Mouse (Mus musculus): ENCODE results near the gene Olfr172.

Gene Olfr172

DNA sequence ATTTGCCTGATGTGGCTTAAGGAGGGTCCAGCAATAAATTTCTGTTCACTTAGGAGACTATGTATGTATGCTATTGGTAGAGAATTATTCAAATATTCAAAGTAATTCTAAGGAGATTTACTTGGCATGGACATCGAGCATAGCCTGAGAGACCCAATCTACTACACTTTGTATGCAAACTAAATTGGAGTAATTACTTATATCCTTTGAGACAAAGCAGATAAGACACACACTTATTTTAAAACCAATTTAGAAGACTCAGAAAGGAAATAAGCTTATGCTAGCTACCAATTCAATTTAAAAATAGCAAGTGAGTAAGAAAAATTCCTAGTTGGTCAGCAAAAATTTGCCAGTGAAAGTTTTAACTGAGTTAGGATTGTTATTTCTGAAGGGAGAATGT lies at the start of gene Olfr172:
TSS of gene Olfr172 (minus strand) at position 101 of the 400 bp plus-strand sequence.
- ATAC-seq (ENCODE audit: low TSS enrichment): no peak

DNA sequence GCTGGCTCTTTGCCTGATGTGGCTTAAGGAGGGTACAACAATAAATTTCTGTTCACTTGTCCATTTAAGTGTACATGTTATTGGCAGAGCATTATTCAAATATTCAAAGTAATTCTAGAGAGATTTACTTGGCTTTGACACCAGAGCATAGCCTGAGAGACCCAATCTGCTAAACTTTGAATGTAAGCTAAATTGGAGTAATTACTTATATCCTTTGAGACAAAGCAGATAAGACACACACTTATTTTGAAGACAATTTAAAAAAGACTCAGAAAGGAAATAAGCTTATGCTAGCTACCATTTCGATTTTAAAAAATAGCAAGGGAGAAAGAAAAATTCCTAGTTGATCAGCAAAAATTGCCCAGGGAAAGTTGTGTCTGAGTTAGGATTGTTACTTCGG lies 37.2 kb upstream of the Olfr172 start, which contains the start of gene Olfr173:
TSS of gene Olfr173 (minus strand) at position 101 of the 400 bp plus-strand sequence.
- no peak for ATAC-seq (ENCODE audit: low TSS enrichment)

DNA sequence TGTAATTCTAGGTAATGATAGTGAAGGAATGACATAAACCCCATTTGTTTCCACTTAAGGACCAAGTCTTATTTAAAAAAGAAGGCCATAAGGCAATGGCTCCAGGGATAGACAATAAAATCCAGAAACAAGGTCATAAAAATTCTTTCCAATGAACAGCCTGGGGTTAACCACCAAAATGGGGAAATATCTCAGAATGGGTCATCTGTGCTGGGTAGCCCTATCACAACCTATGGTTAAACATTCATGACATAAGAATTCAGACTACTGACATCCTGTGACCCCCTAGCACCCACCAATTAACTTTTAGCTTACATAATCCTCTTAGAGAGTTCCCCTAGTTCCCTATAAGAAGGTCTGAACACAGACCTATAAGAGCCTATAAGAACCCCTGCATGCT lies 6.8 kb downstream of the Olfr172 start:
- ATAC-seq (ENCODE audit: low TSS enrichment): no peak

DNA sequence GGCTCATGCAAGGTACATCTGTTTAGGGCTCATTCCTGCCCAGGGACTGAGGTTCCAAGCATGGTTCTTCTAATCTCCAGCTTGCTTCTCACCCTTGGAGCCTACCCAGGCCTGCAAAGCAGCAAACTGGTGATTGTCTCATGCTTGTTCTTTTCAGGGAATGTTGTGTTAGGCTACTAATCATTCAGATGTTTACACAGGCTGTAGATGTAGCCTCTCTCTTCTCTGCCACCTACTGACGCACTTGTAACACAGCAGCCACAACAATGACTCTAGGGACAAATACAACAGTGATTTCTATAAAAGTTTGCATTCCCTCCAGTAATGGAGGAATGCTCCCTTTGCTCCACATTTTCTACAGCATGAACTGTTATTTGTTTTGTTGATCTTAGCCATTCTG lies 11.7 kb downstream of the Olfr172 start:
- peak; percentile 94 for ATAC-seq (ENCODE audit: low TSS enrichment)

DNA sequence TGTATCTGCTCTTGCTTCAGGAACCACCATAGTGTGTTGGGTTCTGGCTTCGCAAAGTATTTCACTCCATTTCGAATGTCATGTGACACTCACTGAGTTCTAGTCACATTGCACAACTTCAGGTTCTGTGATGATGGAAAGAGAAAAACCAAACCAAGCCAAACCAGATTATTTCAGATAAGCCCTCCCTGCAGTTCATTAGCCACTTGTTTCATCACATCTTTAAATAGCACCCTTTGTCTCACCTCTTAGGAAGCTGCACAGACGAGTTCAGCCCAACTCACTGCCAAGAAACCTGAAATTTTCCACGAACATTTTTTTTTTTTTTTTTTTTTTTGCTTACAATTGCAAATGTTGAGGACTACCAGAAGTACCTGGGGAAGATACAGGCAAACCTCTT lies 16.3 kb downstream of the Olfr172 start:
- no peak for ATAC-seq (ENCODE audit: low TSS enrichment)

DNA sequence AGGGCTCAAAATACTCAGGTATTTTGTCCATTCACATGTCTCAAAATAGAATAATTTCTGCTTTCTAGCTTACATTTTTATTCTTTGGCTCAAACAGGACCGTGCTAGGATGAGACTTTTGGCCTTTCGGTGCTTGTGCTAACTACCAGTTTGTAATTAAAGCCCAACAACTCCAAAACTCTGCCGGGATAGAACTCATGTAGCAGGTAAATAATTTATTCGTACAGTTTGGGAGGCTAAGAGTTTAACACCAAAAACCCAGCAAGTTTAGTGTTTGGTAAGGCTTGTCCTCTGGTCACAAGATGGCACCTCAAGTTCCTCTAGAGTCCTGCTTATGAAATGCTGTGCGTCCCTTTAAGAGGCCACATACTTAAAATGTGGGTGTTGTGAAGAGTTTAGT lies 22.2 kb downstream of the Olfr172 start:
- ATAC-seq (ENCODE audit: low TSS enrichment): no peak

DNA sequence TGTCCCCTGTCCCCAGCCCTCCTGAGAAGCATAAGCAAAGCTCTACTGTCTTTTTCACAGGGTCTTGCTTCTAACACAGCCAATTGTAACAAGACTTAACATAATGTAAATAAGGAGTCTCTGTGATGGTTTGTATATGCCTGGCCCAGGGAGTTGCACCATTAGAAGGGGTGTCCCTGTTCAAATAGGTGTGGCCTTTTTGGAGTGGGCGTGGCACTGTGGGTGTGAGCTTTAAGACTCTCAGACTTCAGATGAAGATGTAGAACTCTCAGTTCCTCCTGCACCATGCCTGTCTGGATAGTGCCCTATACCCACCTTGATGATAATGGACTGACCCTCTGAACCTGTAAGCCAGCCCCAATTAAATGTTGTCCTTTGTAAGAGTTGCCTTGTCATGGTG lies 24.2 kb downstream of the Olfr172 start:
- no peak for ATAC-seq (ENCODE audit: low TSS enrichment)

DNA sequence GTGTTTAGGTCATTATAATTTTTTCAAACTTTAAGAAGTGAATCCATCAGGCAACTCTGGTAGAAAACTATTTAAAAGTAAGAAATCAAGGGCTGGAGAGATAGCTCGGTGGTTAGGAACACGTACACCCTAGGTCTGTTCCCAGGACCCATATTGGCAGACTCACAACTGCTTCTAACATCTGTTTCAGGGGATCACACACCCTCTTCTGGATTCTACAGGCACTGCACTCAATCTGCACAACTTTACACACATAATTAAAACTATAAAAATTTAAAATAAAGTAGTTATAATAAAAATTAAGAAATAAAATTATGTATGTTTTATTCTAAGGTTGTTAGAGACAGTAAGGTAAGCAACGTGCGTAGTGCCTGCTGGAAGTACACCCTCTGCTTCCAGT lies 24.8 kb downstream of the Olfr172 start:
- no peak for ATAC-seq (ENCODE audit: low TSS enrichment)

DNA sequence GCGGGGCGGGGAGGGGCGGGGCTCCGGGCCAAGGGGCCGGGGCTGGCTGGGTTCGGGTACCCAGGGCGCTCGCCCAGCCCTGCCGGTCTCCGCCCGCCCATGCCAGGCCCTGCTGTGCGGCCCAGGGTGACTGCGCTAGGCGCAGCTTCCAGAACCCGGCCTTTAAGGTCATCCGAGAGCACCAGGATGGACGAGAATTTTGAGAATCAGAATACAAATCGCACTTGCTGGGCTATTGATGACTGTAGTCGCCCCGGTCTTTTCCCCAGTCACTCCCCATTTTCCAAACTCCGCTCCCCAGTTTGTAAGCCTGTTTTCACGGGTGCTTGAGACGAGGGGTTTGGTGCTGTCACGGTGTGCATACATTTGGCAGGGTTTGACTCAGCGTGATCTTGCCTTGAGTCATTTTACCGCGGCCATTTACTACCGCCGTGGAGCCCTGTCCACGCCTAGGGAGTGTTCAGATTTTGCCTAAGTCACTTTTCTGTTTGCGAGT lies 34.8 kb downstream of the Olfr172 start:
- ATAC-seq (ENCODE audit: low TSS enrichment): peak; percentile 66

DNA sequence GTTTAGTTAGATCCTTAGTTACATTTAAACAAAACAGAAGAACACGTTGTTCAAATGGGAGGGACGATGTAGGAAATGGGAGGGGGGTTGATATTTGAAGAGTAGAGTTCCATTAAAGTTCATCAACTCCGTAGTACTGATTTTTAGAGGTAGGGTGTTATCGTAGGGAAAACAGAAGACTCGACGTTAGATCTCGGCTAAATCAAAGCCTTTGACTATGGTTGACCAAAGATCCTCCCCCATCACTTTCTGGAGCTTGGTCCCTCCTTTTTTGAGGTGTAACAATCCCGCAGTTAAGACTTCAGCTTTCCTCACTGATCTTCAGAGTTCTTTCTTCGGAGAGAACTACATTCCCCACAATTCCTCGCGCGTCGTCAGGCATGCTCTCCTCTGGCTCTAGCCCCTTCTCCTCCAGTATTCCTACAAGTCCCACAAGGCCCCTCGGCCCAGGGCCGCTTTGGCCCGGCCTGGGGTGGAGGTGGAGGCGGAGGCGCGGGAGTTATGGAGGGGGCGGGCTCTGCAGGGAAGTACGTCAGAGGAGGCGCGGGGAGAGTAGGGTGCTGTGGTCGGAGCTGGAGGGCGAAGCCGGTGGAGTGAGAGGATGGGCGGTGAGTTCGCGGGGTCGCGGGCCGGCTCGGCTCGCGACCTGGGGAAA lies 35.4 kb downstream of the Olfr172 start, which contains the start of gene Cldnd1:
TSS of gene Cldnd1 (plus strand) at position 434 of the 655 bp plus-strand sequence.
- ATAC-seq (ENCODE audit: low TSS enrichment): peak; percentile 98

DNA sequence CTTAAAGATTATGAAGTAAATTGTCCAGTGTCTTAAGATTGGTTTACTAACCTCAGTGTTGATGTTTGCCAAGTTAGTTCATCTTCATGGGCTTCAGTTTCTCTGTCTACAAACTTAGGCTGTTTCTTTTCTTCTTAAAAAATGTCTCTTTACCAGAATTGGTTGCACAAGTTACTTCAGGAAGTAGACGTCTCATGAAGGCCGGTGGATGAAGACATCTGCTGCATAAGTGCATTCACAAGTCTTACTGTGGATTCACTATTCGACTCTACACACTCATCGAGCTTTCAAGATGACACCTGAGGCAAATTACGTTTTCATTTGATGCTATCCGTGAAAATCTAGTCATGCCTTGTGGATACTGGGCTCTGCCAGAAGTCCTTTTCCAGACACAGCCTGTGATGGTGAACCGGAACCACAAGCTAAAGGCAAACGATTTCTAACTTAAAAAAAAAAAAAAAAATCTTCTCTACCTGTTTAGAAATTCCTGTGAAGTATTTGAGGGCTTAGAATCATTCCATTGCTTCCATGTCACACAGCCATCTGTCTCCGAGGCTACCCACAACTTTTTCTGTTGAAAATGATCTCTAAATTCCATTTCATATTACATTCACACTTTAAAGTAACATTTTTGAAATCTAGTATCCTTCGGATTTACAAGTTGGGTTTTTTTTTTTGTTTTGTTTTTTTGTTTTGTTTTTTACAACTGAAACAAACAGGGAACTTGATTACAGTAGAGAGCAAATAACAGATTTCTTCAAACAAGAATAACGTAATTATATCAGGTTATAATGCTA lies 36.1 kb downstream of the Olfr172 start:
- no peak for ATAC-seq (ENCODE audit: low TSS enrichment)

DNA sequence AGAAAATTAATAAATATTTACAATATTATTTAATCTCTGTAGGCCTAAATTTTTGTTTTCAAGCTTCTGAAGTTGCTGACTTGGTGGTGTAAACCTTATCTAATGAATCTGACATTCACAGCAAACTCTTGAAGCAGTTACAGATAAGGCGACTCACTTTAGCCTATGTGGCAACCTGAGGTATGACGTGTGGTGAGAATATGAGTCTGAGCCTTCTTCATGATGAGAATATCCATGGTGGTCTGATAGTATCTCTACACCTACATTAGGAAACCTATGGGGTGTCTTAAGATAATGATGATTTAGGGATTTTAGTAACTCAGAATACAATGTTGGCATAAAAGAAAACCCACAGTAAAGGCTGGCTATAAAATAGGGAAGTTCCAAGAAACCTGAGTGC lies 40.7 kb downstream of the Olfr172 start:
- no peak for ATAC-seq (ENCODE audit: low TSS enrichment)

DNA sequence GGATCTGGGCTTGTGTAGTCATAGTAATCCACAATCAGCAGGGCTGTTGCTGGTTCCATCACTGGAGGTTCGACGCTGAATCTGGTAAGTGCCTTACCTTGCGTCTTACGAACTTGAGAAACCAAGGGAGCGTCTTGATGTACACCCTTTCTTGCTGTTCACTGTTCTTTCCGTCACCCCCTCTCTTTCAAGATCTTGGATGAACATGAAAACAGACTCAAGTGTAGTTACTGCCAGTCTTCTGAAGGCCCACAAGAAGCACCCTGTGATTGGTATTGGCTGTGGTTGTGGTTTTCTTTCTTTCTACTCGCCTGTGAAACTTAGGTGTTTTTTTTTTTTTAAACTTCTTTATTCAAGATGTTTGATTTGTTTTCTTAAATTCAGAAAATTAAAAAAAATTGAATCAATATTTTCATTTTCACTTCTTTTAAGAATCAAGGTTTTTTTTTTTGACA lies 44.3 kb downstream of the Olfr172 start, which contains the start of gene Gpr15:
TSS of gene Gpr15 (minus strand) at position 405 of the 455 bp plus-strand sequence.
- no peak for ATAC-seq (ENCODE audit: low TSS enrichment)

DNA sequence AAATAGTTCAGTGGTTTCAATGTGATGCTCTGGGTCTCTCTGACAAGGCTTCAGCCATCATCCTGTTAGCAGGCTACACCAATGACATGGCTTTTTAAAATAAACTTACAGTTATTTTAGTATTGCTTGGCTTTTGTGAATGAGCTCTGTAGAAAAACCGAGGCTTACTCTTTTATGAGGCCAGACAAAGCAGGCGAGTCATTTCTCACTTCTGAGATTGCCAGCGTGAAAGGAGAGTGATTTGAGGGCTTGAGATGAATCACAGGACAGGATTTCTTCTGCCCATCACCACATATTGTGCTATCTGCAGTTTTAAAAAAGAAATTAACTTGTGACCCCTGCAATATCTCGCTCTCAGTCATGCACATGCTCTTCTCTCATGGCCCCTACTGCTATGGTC lies 48.0 kb downstream of the Olfr172 start:
- peak; percentile 72 for ATAC-seq (ENCODE audit: low TSS enrichment)

DNA sequence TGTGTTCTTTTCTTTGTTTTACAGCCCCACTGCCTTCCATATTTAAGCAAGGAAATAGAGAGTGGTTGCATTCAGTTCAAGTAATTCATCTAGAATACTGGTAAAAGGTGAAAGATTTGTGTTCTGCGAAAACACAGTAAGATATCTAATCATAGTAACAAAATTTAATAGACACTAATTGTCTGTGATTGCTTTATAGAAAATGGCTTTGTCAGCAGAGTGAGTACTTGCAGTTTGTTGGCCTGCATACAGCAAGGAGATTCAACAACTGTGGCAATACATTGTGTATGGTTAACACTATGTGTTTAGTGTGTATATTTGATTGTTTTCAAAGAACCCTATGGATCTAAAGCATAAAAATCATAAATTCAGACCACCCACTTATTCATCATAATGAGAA lies 49.8 kb downstream of the Olfr172 start:
- no peak for ATAC-seq (ENCODE audit: low TSS enrichment)

DNA sequence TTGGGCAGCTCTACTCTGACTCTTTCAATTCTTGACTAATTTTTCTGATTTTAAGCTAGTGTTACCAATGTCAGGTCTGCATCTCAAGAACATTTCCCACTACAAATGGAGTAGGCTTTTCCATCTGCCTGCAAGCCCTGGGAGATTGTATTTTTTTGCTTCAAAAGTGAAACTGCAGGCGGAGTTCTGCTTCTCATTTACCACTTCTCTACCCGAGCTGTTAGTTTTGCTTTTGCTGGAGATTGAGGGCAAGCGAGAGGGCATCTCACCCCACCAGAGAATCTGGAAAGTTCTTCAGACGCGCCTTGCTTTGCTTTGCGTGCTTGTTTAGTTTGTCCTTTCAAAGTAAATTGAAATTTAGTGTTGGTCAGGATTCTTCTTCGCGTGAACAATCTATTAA lies 50.8 kb downstream of the Olfr172 start:
- ATAC-seq (ENCODE audit: low TSS enrichment): peak; percentile 41

Measured in frontal cortex, adult (tissue).